Mouse (Mus musculus) CH12.LX (cell line): Measurements from ENCODE around the gene Atxn7l1.

Source experiments
- CTCF ChIP-seq, 2 experiments: IDR thresholded peaks in 1 of 2; conservative IDR thresholded peaks in 1 of 2; 2 replicates each; pipeline ENCODE4 v1.5.1; 2011 to 2012; ENCODE audit warnings: low read depth in 2 of 2, low read length in 2 of 2, improper control_type of control experiment in 1 of 2, inconsistent platforms in 1 of 2, mild to moderate bottlenecking in 1 of 2, moderate library complexity in 1 of 2
- E2F4 ChIP-seq: IDR thresholded peaks from 2 replicates; pipeline ENCODE4 v1.6.1; 2011; ENCODE audit warnings: low read depth, low read length, improper control_type of control experiment; ENCODE audit not compliant: insufficient replicate concordance
- ELF1 ChIP-seq: IDR thresholded peaks from 2 replicates; pipeline ENCODE4 v1.6.1; 2014; ENCODE audit warnings: low read depth, mild to moderate bottlenecking, inconsistent platforms, low read length, improper control_type of control experiment
- EP300 ChIP-seq: IDR thresholded peaks from 2 replicates; pipeline ENCODE4 v1.6.1; 2011; ENCODE audit warnings: low read length, improper control_type of control experiment
- MXI1 ChIP-seq: IDR thresholded peaks from 2 replicates; pipeline ENCODE4 v1.6.1; 2011; ENCODE audit warnings: mild to moderate bottlenecking, low read depth, low read length, improper control_type of control experiment
- POLR2A ChIP-seq: IDR thresholded peaks from 2 replicates; pipeline ENCODE4 v1.6.1; 2011; ENCODE audit warnings: low read depth, mild to moderate bottlenecking, improper control_type of control experiment, low read length
- TBP ChIP-seq: conservative IDR thresholded peaks from 2 replicates; pipeline ENCODE4 v1.6.1; 2011; ENCODE audit warnings: low read depth, low read length, improper control_type of control experiment
- UBTF ChIP-seq: IDR thresholded peaks from 2 replicates; pipeline ENCODE4 v1.6.1; 2012; ENCODE audit warnings: low read depth, mild to moderate bottlenecking, inconsistent platforms, low read length, improper control_type of control experiment, moderate library complexity
- USF1 ChIP-seq: IDR thresholded peaks from 2 replicates; pipeline ENCODE4 v1.6.1; 2014; ENCODE audit warnings: low read depth, mild to moderate bottlenecking, inconsistent platforms, low read length, improper control_type of control experiment
- ZKSCAN1 ChIP-seq: IDR thresholded peaks from 2 replicates; pipeline ENCODE4 v1.6.1; 2012; ENCODE audit warnings: low read depth, inconsistent platforms, low read length, improper control_type of control experiment, borderline replicate concordance

GRCm38 (mm10) chr12:33287686-33288085 lies 140.2 kb downstream of the Atxn7l1 start:
- TF ChIP-seq POLR2A: no peak
- TF ChIP-seq TBP: no peak
- no peak for TF ChIP-seq MXI1
- no peak for TF ChIP-seq USF1
- TF ChIP-seq EP300: no peak
- TF ChIP-seq ZKSCAN1: no peak
- TF ChIP-seq ELF1: no peak
- TF ChIP-seq CTCF (conservative IDR thresholded peaks at IDR 0.05 in 1 of 2, IDR thresholded peaks at IDR 0.05 in 1 of 2; ENCODE audit: low read depth in 2 of 2, low read length in 2 of 2): no peak
- no peak for TF ChIP-seq E2F4
- no peak for TF ChIP-seq UBTF
